Mouse (Mus musculus): ENCODE data around the gene Dntt. TPM values are rescaled to one million over a fixed set of nuclear protein-coding genes. Genes with fewer than 3 reads are reported as not detected.

Dntt gene
- polyA plus RNA-seq, 1 experiment from 2014 or later, result not detected

GRCm38 (mm10) chr19:40995449-40996401 is 33.4 kb upstream of the Dntt start:
- Histone ChIP-seq H3K27ac (peak overlapping the region; percentile 78), H3K4me3 (replicated peaks) (no peak overlapping the region), H3K4me1 (replicated peaks) (peaks cover 12% of the 10 kb centered on the region), H3K9me3 (no peaks in the 10 kb centered on the region), H3K27me3 (replicated peaks) (no peaks in the 10 kb centered on the region), H3K4me2 (replicated peaks) (peak overlapping the region; percentile 26), H3K9ac (no peak overlapping the region), H3K36me3 (no peaks in the 10 kb centered on the region)
- peak; percentile 66 for ATAC-seq
- WGBS, result 43% methylated on average over 21 of the region's 21 CpGs

GRCm38 (mm10) chr19:40996722-40997121 is 32.4 kb upstream of the Dntt start:
- Histone ChIP-seq H3K27ac (no peak overlapping the region), H3K4me3 (replicated peaks) (no peak overlapping the region), H3K4me2 (replicated peaks) (no peak overlapping the region), H3K36me3 (no peaks in the 10 kb centered on the region), H3K4me1 (replicated peaks) (peaks cover 12% of the 10 kb centered on the region), H3K9ac (no peak overlapping the region), H3K9me3 (no peaks in the 10 kb centered on the region), H3K27me3 (replicated peaks) (no peaks in the 10 kb centered on the region)
- ATAC-seq, result no peak
- WGBS, result 86% methylated on average over 6 of the region's 6 CpGs

DNA sequence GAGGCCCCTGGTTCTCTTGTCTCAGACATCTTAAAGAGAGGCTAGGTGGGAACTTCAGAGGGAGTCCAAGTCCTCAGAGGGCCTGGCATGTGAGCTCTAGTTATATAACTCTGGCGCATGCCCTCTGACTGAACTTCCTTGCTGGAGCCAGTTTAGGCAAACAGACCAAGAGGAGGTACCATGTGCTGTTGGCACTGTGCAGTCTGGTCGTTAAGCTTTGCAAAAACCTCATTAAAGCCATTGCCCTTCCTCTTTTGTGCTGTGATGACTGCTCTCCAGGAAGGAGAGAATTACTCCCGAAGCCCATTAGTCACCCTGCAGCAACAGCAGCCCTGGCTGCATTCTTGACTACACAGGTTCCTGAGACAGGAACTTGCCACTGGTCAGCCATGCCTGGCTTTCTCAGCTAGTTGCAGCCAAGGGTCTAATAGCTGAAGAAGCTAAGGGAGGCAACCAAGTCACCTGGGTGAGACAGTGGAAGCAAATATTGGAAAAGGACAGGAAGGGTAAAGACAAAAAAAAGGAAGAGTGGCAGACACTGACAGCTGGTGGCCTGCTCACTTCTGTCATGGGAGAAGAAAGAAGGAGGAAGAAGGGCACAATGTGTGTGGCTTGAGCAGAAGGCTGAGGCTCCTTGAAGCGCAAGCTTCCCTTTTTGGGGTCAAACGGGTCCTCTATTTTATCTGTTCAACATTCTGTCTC is 30.5 kb upstream of the Dntt start:
- Histone ChIP-seq H3K4me3 (replicated peaks) (no peak overlapping the region), H3K9ac (no peak overlapping the region), H3K4me1 (replicated peaks) (peaks cover 12% of the 10 kb centered on the region), H3K27me3 (replicated peaks) (no peaks in the 10 kb centered on the region), H3K4me2 (replicated peaks) (no peak overlapping the region), H3K27ac (peak overlapping the region; percentile 23; the same call in 1 of the 2 replicates), H3K9me3 (no peaks in the 10 kb centered on the region; the same call in 1 of the 2 replicates), H3K36me3 (no peaks in the 10 kb centered on the region)
- 50% methylated on average over 5 of the region's 5 CpGs for WGBS
- no peak for ATAC-seq

DNA sequence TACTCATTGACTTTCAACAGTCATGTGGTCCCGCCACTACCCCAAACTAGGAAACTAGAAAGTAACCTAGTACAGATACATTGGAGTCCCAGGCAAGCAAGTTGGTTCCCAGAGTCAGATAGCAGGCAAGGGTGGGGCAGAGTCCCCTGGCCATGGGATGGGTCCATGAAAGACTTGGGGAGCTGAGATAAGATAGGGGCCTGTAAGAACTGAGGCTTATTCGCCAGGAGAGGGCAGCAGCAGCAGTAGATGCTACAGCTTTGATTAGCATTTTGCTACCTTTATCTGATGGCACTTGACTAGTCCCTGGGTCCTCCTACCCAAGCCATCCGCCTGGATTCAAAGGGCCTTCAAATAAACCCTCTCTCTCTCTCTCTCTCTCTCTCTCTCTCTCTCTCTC is 29.5 kb upstream of the Dntt start:
- H3K36me3 ChIP-seq, result no peaks in the 10 kb centered on the region
- H3K27ac ChIP-seq, result no peak overlapping the region
- no peaks in the 10 kb centered on the region for H3K27me3 ChIP-seq (replicated peaks)
- no peak overlapping the region for H3K4me2 ChIP-seq (replicated peaks)
- H3K4me3 ChIP-seq (replicated peaks), result no peak overlapping the region
- no peaks in the 10 kb centered on the region; the same call in 1 of the 2 replicates for H3K9me3 ChIP-seq
- whole genome bisulfite sequencing, result 55% methylated on average over 3 of the region's 3 CpGs
- no peak overlapping the region for H3K9ac ChIP-seq
- no peak for ATAC-seq
- peaks cover 12% of the 10 kb centered on the region for H3K4me1 ChIP-seq (replicated peaks)

DNA sequence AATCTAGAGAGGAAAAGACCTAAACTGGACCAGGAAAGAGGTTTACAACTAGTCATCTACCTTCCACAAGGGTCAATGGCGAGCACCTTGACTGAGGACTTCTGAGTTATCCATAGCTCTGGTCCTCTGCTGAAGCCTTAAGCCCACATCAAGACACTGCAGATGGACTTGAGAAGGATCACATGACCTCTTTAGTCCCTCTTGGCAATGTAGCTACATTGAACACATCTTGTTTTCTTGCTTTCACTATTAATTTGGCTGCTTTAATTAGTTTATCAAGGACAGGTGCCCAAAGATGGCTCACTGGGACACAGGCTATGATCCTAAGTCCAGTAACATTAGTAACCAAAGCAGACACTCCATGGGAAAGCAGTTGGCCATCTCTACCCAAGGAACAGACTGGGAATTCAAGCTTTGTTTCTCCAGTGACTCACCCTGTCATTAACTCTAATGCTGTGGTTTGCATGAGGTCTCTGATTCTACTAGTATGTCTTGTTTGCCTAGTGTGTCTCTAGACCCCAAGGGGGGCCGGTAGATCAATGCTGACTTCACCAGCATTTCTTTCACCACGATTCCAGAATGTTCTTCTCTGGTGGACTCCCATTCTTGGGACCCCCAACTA is 25.3 kb upstream of the Dntt start:
- no peak overlapping the region for H3K9ac ChIP-seq
- WGBS, result 90% methylated on average over 3 of the region's 3 CpGs

DNA sequence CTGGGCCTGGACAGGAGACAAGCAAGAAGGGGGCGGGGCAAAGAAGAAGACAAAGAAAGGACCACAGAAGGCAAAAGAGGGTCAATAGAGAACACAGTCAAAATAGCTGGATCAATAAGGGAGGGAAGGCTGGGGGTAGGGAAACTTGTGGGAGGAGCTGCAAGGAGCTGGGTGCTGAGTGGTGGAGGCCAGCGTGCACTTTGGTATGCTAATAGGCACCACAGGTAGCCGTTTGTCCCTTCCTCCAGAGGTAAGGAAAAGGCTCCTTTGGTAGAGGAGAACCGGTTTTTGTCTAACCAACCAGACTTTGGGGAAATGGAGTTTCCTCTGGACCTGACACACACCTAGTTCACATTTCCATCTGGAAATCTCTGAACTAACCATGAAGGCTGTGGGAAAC is 22.5 kb upstream of the Dntt start:
- no peak overlapping the region for H3K9ac ChIP-seq
- no peaks in the 10 kb centered on the region; the same call in 1 of the 2 replicates for H3K9me3 ChIP-seq
- peak; percentile 44; the same call in 1 of the 2 replicates for ATAC-seq
- peaks cover 3% of the 10 kb centered on the region for H3K4me1 ChIP-seq (replicated peaks)
- WGBS, result 26% methylated on average over 4 of the region's 4 CpGs
- peak overlapping the region; percentile 77; the same call in 1 of the 2 replicates for H3K27ac ChIP-seq
- H3K4me2 ChIP-seq (replicated peaks), result no peak overlapping the region
- H3K36me3 ChIP-seq, result no peaks in the 10 kb centered on the region
- H3K27me3 ChIP-seq (replicated peaks), result no peaks in the 10 kb centered on the region
- H3K4me3 ChIP-seq (replicated peaks), result no peak overlapping the region

More for the DNA sequence above, 25.3 kb upstream of the Dntt start:
- Histone ChIP-seq H3K27me3 (replicated peaks) (no peaks in the 10 kb centered on the region), H3K4me3 (replicated peaks) (no peak overlapping the region), H3K27ac (no peak overlapping the region), H3K9me3 (no peaks in the 10 kb centered on the region; the same call in 1 of the 2 replicates), H3K4me1 (replicated peaks) (peaks cover 8% of the 10 kb centered on the region), H3K36me3 (no peaks in the 10 kb centered on the region), H3K4me2 (replicated peaks) (no peak overlapping the region)
- no peak for ATAC-seq

- peak; percentile 65 for ATAC-seq
- WGBS, result 21% methylated on average over 6 of the region's 6 CpGs
- Histone ChIP-seq H3K4me2 (replicated peaks) (peak overlapping the region; percentile 36), H3K4me1 (replicated peaks) (peaks cover 3% of the 10 kb centered on the region), H3K27ac (peak overlapping the region; percentile 77), H3K27me3 (replicated peaks) (no peaks in the 10 kb centered on the region), H3K9ac (no peak overlapping the region), H3K4me3 (replicated peaks) (no peak overlapping the region), H3K9me3 (no peaks in the 10 kb centered on the region; the same call in 1 of the 2 replicates), H3K36me3 (no peaks in the 10 kb centered on the region)
Measured at GRCm38 (mm10) chr19:41007326-41007725, 21.7 kb upstream of the Dntt start.

- 49% methylated on average over 4 of the region's 4 CpGs for WGBS
- Histone ChIP-seq H3K9ac (no peak overlapping the region), H3K4me3 (replicated peaks) (no peak overlapping the region), H3K4me1 (replicated peaks) (peaks cover 3% of the 10 kb centered on the region), H3K9me3 (no peaks in the 10 kb centered on the region; the same call in 1 of the 2 replicates), H3K4me2 (replicated peaks) (peak overlapping the region; percentile 36), H3K27ac (peak overlapping the region; percentile 77), H3K36me3 (no peaks in the 10 kb centered on the region), H3K27me3 (replicated peaks) (no peaks in the 10 kb centered on the region)
- ATAC-seq, result peak; percentile 86
Measured at GRCm38 (mm10) chr19:41007733-41008132, 21.3 kb upstream of the Dntt start.

DNA sequence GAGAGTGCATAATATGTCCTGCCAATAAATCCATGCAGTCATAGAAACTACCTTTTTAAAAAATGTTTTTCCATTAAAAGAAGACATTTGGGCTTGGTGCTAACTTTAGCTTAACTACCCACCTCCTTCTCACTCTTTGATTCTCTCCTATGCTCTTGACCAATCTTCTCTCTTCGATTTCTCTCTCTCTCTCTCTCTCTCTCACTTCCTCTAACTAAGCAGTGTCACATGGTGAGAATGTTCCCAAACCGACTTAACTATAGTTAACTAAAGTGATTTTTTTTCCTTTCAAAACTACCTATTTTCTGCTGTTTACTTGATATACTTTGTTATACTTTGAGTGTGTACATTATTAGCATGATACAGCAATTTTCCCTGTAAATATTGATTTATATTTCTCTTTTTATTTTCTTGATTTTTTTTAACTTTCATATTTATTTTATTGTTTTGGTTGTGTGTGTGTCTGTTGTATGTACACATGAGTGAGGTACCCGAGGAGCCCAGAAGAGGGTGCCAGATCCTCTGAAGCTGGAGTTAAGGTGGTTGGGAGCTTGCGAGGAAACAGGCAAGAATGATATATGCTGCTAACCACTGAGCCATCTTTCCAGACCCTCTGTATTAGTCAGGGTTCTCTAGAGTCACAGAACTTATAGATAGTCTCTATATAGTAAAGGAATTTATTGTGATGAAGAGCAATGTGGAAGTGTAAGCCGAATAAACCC is 20.2 kb upstream of the Dntt start:
- no peak overlapping the region for H3K27ac ChIP-seq
- peaks cover 6% of the 10 kb centered on the region for H3K4me1 ChIP-seq (replicated peaks)
- WGBS, result 90% methylated on average over 5 of the region's 5 CpGs
- H3K4me3 ChIP-seq (replicated peaks), result no peak overlapping the region
- H3K36me3 ChIP-seq, result no peaks in the 10 kb centered on the region
- no peaks in the 10 kb centered on the region for H3K27me3 ChIP-seq (replicated peaks)
- no peak overlapping the region for H3K4me2 ChIP-seq (replicated peaks)
- no peak overlapping the region for H3K9ac ChIP-seq
- no peaks in the 10 kb centered on the region for H3K9me3 ChIP-seq
- no peak for ATAC-seq

GRCm38 (mm10) chr19:41011676-41012075 is 17.4 kb upstream of the Dntt start:
- no peaks in the 10 kb centered on the region for H3K27me3 ChIP-seq (replicated peaks)
- no peak for ATAC-seq
- no peaks in the 10 kb centered on the region for H3K9me3 ChIP-seq
- H3K4me2 ChIP-seq (replicated peaks), result no peak overlapping the region; the same call in 1 of the 2 replicates
- 28% methylated on average over 5 of the region's 5 CpGs for WGBS
- no peak overlapping the region for H3K4me3 ChIP-seq (replicated peaks)
- H3K9ac ChIP-seq, result no peak overlapping the region; the same call in 1 of the 2 replicates
- no peaks in the 10 kb centered on the region for H3K36me3 ChIP-seq
- H3K27ac ChIP-seq, result no peak overlapping the region
- H3K4me1 ChIP-seq (replicated peaks), result peaks cover 8% of the 10 kb centered on the region

DNA sequence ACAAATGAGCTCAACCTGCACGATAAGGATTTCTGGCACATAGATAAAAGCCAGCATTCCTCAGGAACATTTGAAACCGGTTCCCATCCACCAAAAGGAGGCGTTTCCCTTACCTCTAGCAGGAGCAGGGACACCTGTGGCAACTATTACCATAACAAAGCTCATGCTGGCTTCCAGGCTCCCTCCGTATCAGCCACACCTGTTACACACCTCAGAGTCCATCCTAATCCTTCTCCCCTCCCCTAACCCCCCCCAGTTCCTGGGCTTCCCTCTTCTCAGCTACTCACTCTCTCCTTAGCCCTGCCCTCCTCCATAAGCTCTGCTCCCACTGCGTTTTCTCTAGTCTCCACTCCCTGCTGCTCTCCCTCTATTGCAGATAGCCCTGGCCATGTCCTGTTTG is 15.5 kb upstream of the Dntt start:
- peaks cover 6% of the 10 kb centered on the region for H3K4me1 ChIP-seq (replicated peaks)
- peak; percentile 79 for ATAC-seq
- H3K9me3 ChIP-seq, result no peaks in the 10 kb centered on the region
- no peak overlapping the region for H3K9ac ChIP-seq
- H3K4me3 ChIP-seq (replicated peaks), result no peak overlapping the region
- H3K27me3 ChIP-seq (replicated peaks), result no peaks in the 10 kb centered on the region
- H3K27ac ChIP-seq, result 0 out of 2 replicates have a peak overlapping the region, but pooled peaks have one; percentile 13
- no peaks in the 10 kb centered on the region for H3K36me3 ChIP-seq
- peak overlapping the region; percentile 31 for H3K4me2 ChIP-seq (replicated peaks)
- 2% methylated on average over 5 of the region's 5 CpGs for WGBS

All from intestine, embryonic 15.5 days (tissue).